Mouse (Mus musculus) kidney, embryonic 14.5 days (tissue): ENCODE results near the gene Ntrk3. TPM values are rescaled to one million over a fixed set of nuclear protein-coding genes. Genes with fewer than 3 reads are reported as not detected.

Source experiments
- ATAC-seq: fragments of 200-750 bp; cut with Nextera tagmentation; 2 replicates; pipeline ENCODE4 v1.8.0; 2017; ENCODE audit warnings: moderate number of reproducible peaks, mild to moderate bottlenecking, moderate TSS enrichment, moderate library complexity; ENCODE audit not compliant: low FRiP score, low TSS enrichment
- H3K27ac ChIP-seq: fragments of 300-500 bp; sonication (generic); 2 replicates; pipeline ENCODE4 v1.5.1; 2014; ENCODE audit warnings: low read depth, mild to moderate bottlenecking, low read length, moderate library complexity, mixed read lengths
- H3K27me3 ChIP-seq: fragments of 300-500 bp; sonication (generic); 2 replicates; pipeline ENCODE4 v1.6.1; 2014; ENCODE audit warnings: mild to moderate bottlenecking, low read length; ENCODE audit not compliant: control insufficient read depth, insufficient read depth
- H3K36me3 ChIP-seq: fragments of 300-500 bp; sonication (generic); 2 replicates; pipeline ENCODE4 v1.6.1; 2014; ENCODE audit warnings: low read length, mixed read lengths; ENCODE audit not compliant: control insufficient read depth, insufficient read depth
- H3K4me1 ChIP-seq: fragments of 300-500 bp; sonication (generic); 2 replicates; pipeline ENCODE4 v1.6.1; 2014; ENCODE audit warnings: low read length, mixed read lengths; ENCODE audit not compliant: control insufficient read depth, insufficient read depth
- H3K4me2 ChIP-seq: fragments of 300-500 bp; sonication (generic); replicated peaks from 2 replicates; pipeline ENCODE4 v1.6.1; 2014; ENCODE audit warnings: low read depth, mild to moderate bottlenecking, low read length
- H3K4me3 ChIP-seq: fragments of 300-500 bp; sonication (generic); 2 replicates; pipeline ENCODE4 v1.5.1; 2014; ENCODE audit warnings: mild to moderate bottlenecking, low read length
- H3K9ac ChIP-seq: fragments of 300-500 bp; sonication (generic); 2 replicates; pipeline ENCODE4 v1.6.1; 2014; ENCODE audit warnings: low read depth, mild to moderate bottlenecking, low read length, moderate library complexity
- H3K9me3 ChIP-seq: fragments of 300-500 bp; sonication (generic); 2 replicates; pipeline ENCODE4 v1.6.1; 2016; ENCODE audit warnings: low read length; ENCODE audit not compliant: control insufficient read depth
- WGBS: fragments of 180-500 bp; shearing (Covaris S2); extraction: QIAGEN DNeasy Blood & Tissue Kit; methylation state at CpG from one replicate; pipeline ENCODE4 v1.1.7; 2014; 5-methylcytosine and 5-hydroxymethylcytosine counted together
- polyA plus RNA-seq: library from polyadenylated mRNA; unstranded; fragments of >200 nt; fragmentation: Nextera tagmentation; extraction: Ambion mirVana; gene quantifications from 2 replicates; pipeline ENCODE4 v1.2.1, GENCODE M21; 2014

Gene Ntrk3
- polyA plus RNA-seq, 1 experiment from 2014 or later, result 5.1 TPM

DNA sequence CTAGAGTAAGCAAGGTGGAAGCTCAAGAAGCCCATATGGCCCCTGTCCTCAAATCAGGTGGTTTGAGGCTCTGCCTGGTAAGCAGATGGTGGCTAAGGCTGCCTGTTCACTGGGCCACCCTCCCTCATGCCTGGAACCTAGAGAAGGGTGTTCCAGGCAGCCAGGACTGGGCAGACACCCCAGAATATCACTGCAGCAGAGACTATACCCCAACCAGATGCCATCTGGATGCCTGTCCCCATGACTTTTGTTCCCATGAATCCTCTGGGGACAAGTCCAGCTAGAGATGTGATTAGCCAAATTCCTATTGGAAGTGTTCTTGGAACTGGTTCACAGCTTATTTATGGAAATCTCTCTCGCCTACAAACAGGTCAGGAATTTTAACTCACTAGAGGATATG, 351.8 kb downstream of the Ntrk3 start:
- H3K4me3 ChIP-seq, result no peak overlapping the region
- no peak overlapping the region for H3K9ac ChIP-seq
- no peaks in the 10 kb centered on the region for H3K4me1 ChIP-seq
- WGBS, result 69% methylated on average over 1 of the region's 1 CpGs
- H3K9me3 ChIP-seq, result no peaks in the 10 kb centered on the region
- no peaks in the 10 kb centered on the region for H3K36me3 ChIP-seq
- no peak overlapping the region for H3K27ac ChIP-seq
- H3K27me3 ChIP-seq, result no peaks in the 10 kb centered on the region
- ATAC-seq, result no peak
- H3K4me2 ChIP-seq, result no peak overlapping the region

DNA sequence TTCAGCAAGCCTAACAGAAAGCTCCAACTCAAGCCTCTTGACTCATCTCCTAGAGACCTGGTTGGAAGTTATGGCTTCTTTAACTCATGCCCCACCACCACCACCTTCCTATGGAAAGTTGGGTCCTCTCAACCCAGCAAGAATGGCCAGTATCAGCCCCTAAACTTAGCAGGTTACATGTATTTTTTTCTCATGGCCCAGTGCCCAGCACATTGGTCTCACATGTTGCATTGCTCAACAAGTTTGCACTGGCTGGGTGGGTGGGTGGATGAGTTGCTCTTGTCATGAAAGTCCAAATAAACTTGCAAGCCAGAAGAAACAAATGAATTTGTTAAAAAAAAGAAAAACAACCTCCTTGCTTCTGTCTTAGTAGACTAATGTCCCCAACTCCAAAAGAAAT, 353.7 kb downstream of the Ntrk3 start:
- Histone ChIP-seq H3K27ac (no peak overlapping the region), H3K4me2 (no peak overlapping the region), H3K4me3 (no peak overlapping the region), H3K27me3 (no peaks in the 10 kb centered on the region), H3K36me3 (no peaks in the 10 kb centered on the region), H3K9me3 (no peaks in the 10 kb centered on the region), H3K9ac (no peak overlapping the region), H3K4me1 (no peaks in the 10 kb centered on the region)
- ATAC-seq, result no peak

DNA sequence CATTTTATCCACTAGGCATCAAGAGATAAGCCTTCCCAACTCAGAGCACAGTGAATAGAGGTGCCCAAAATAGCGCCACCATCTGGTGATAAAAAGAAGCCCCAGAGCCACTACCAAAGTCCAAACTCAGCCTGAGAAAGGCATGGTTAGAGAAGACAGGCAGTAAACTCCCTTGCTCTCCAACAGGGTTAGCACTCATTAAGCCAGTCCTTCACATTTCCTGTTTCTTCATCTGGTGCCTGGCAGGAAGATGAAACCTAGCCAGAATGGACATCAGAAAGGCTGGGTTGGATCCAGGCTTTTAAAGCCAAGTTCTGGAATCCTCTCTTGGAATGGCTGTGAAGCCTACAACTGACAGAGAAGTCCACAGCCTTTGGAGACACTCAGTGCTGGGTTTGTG, 355.7 kb downstream of the Ntrk3 start:
- H3K27me3 ChIP-seq, result no peaks in the 10 kb centered on the region
- H3K9ac ChIP-seq, result no peak overlapping the region
- no peaks in the 10 kb centered on the region for H3K9me3 ChIP-seq
- H3K36me3 ChIP-seq, result no peaks in the 10 kb centered on the region
- WGBS, result 39% methylated on average over 1 of the region's 1 CpGs
- H3K27ac ChIP-seq, result no peak overlapping the region
- no peak overlapping the region for H3K4me2 ChIP-seq
- ATAC-seq, result no peak
- H3K4me3 ChIP-seq, result no peak overlapping the region
- H3K4me1 ChIP-seq, result no peaks in the 10 kb centered on the region

DNA sequence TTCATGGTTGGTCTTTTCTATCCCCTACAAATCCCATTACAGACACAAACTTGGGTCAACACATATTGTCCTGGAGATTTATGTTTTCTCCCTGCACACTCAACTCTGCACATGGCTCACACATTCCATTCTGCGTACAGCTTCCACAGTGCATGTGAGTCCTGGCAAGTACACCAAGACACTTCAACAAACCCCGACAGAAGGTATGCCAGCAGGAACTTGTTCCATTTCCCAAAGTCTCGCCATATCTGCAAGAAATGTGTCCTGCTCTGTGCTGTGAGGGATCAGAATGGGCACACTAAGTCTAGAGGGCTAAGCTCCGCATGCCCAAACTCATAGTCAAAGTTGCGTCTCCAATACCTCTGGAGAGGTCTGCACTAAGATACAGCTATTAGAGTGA, 358.0 kb downstream of the Ntrk3 start:
- no peaks in the 10 kb centered on the region for H3K36me3 ChIP-seq
- no peak overlapping the region for H3K4me3 ChIP-seq
- H3K4me2 ChIP-seq, result no peak overlapping the region
- no peak for ATAC-seq
- H3K4me1 ChIP-seq, result no peaks in the 10 kb centered on the region
- WGBS, result 88% methylated on average over 5 of the region's 5 CpGs
- H3K9me3 ChIP-seq, result no peaks in the 10 kb centered on the region
- H3K27ac ChIP-seq, result no peak overlapping the region
- H3K9ac ChIP-seq, result no peak overlapping the region
- H3K27me3 ChIP-seq, result no peaks in the 10 kb centered on the region

DNA sequence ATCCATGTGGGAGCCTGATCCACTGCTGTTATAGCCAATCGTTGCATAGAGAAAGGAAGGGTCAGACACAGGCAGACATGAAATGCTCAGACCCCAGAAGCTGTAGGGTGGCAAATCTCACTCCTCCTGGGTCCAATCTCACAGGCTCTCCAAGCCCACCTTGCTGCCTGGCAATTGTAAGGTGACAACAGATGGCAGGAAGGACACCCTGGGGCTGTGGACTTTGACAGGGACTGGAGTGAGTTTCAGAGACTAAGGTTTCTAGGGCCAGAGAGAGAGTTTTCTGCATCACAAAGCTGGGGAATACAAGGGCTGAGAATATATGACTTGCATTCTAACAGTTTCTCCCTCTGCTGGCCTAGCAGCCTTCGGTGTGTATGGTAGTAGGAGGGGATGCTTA, 359.5 kb downstream of the Ntrk3 start:
- Histone ChIP-seq H3K9ac (no peak overlapping the region), H3K4me3 (no peak overlapping the region), H3K9me3 (no peaks in the 10 kb centered on the region), H3K4me2 (no peak overlapping the region), H3K27ac (no peak overlapping the region), H3K27me3 (no peaks in the 10 kb centered on the region), H3K36me3 (no peaks in the 10 kb centered on the region), H3K4me1 (no peaks in the 10 kb centered on the region)
- WGBS, result 71% methylated on average over 2 of the region's 2 CpGs
- ATAC-seq, result no peak

DNA sequence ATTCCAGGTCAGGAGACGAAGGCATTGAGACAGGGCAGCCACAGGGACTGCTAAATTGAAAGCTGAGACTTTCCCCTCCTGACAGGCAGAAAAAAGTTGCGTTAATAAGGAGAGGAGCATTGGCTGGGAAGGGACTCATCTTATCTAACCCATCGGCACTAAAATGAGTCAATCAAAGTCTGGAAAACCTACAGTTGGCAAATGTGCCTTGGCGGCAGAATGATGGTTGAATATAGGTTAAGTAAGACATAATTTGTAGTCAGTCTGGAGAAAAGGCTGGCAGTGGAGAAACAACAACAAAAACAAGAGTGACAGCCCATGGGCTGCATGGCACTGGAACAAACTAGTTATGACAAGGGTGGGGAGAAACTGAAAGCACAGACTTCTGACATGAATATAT, 360.9 kb downstream of the Ntrk3 start:
- H3K27ac ChIP-seq, result no peak overlapping the region
- H3K9ac ChIP-seq, result no peak overlapping the region
- no peak overlapping the region for H3K4me2 ChIP-seq
- WGBS, result 60% methylated on average over 4 of the region's 4 CpGs
- H3K4me3 ChIP-seq, result no peak overlapping the region
- no peaks in the 10 kb centered on the region for H3K36me3 ChIP-seq
- no peaks in the 10 kb centered on the region for H3K27me3 ChIP-seq
- no peaks in the 10 kb centered on the region for H3K4me1 ChIP-seq
- no peaks in the 10 kb centered on the region for H3K9me3 ChIP-seq
- no peak for ATAC-seq

DNA sequence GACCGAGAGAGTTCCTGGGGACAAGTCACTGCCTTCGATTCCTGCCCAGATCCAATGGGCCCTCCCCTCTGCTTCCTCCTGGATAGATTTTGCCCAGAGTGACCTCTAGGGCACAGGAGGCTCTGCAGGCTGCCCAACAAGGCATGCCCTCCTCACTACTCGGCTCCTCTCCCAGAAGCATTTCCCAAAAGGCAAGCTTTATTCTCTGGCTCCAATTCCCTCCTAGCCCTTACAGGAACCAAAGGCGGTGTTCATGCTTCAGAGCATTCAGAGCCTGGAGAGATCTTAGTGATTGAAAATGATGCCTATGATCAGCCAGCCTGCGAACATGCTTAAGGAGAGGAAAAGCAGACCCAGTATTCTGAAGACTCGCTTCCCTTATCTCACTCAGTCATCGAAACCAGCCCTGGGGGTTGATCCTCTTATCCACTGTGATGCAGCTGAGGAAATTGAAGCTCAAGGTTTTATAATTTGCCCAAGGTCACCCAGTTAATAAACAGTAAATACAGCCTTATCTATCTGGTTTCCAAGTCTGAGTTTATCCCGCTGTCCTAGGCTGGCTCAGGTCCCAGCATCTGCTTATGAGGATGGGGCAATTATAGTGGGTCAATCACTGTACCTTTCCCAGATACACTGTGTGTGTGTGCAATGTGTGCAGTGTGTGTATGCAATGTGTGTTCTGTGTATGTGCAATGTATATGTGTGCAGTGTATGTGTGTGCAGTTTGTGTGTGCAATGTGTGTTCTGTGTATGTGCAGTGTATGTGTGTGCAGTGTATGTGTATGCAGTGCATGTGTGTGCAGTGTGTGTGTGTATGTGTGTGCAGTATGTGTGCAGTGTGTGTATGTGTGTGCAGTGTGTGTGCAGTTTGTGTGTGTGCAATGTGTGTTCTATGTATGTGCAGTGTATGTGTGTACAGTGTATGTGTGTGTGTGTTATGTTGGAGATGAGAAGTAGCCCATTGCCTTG, 376.2 kb downstream of the Ntrk3 start:
- Histone ChIP-seq H3K4me1 (0 out of 2 replicates have a peak, but pooled peaks cover 3% of the 10 kb centered on the region), H3K36me3 (no peaks in the 10 kb centered on the region), H3K27me3 (no peaks in the 10 kb centered on the region), H3K27ac (no peak overlapping the region), H3K4me2 (no peak overlapping the region), H3K9me3 (no peaks in the 10 kb centered on the region), H3K9ac (no peak overlapping the region), H3K4me3 (no peak overlapping the region)
- 49% methylated on average over 8 of the region's 8 CpGs for WGBS
- ATAC-seq, result peak; percentile 75

DNA sequence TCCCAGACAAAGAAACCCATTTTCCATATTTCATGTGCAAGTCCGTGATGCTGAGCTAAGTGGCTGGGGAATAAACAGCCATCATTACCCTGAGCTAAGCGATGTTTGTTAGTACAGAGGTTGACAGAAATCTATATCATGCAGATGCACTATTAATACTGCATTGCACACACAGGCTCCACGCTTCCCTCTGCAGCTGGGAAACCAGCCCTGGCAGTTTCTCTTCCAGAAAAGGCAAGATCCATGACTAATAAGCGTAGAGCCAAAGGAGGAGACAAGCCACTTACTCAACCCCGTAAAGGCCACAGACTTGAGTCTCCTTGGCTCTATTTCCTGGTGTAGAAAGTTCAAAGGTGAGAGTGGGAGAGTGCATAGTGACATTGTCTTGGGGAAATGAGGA, 390.3 kb downstream of the Ntrk3 start:
- Histone ChIP-seq H3K27me3 (no peaks in the 10 kb centered on the region), H3K9me3 (no peaks in the 10 kb centered on the region), H3K4me3 (no peak overlapping the region), H3K4me2 (no peak overlapping the region), H3K36me3 (no peaks in the 10 kb centered on the region), H3K4me1 (no peaks in the 10 kb centered on the region), H3K27ac (no peak overlapping the region), H3K9ac (no peak overlapping the region)
- ATAC-seq, result no peak
- 66% methylated on average over 5 of the region's 5 CpGs for WGBS

DNA sequence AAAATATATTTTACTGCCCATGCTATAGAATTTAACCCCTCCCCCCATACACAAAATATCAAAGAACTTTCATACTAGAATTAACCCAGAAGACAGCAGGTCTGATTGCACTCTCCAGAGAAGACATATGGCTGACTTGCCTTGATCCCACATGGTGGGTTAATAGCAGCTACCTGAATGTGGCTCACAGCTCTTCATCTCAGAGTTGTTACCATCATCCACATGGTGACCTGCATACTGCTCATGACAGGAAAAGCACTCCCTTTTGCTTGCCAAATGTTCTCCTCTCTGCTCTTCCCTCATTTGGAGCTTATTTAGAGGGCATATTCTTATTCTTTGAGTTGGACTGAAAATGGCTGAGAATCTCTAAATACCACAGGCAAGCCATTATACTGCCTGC, 404.4 kb downstream of the Ntrk3 start:
- H3K4me3 ChIP-seq, result no peak overlapping the region
- no peak overlapping the region for H3K4me2 ChIP-seq
- ATAC-seq, result no peak
- H3K4me1 ChIP-seq, result no peaks in the 10 kb centered on the region
- no peaks in the 10 kb centered on the region for H3K27me3 ChIP-seq
- H3K27ac ChIP-seq, result no peak overlapping the region
- no peak overlapping the region for H3K9ac ChIP-seq
- no peaks in the 10 kb centered on the region for H3K9me3 ChIP-seq
- H3K36me3 ChIP-seq, result no peaks in the 10 kb centered on the region
